Mouse (Mus musculus): ENCODE measurements around the gene Mesd. TPM values are rescaled to one million over a fixed set of nuclear protein-coding genes. Genes with fewer than 3 reads are reported as not detected.

Gene Mesd
- polyA plus RNA-seq, 1 experiment from 2014 or later, result 109 TPM

DNA sequence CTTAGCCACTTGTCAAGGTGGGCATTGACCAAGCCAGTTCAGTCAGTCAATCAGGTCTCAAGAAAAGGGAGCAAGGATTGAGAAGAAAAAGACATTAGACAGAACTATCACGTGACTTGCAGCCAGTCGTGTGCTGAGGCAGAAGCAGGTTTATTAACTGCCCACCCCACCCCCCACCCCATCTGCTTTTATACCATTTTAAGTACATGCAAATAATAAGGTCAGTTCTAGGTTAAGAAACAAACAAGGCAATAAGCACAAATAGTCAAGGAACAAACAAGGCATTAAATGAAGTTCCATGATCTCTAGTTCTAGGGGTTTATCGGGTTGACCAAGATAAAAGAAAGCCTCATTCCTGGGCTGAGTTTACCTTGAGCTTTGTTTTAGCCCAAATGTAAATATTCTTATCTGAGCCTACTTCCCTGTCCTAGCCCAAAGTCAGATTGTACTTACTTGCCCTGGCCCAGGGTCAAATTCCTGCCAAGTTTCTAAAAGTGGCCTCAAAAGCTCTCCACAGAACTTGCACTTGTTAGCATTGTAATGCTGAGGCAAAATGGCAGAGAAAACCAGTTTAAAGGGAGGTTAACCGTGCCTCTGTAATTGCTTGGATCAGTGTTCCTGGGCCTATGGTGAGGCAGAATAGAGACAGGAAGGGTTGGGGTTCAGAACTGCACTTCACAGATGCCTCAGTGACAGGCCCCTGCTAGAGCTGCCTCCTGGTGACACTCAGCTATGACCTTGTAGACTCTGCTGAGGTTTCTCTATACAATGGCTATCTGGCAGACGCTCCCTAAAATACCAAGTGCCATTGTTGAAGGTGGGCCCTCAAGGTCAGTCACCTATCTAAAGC, 18.3 kb downstream of the Mesd start:
- H3K4me3 ChIP-seq (replicated peaks; ENCODE audit: low read depth, low read length), result no peak overlapping the region
- no peak overlapping the region for H3K27ac ChIP-seq
- no peak for TF ChIP-seq CTCF (IDR thresholded peaks at IDR 0.05; ENCODE audit: low read depth)
- H3K27me3 ChIP-seq (ENCODE audit: insufficient read depth, low read length), result no peaks in the 10 kb centered on the region
- H3K4me2 ChIP-seq (ENCODE audit: low read length), result no peak overlapping the region
- no peak overlapping the region for H3K9ac ChIP-seq (ENCODE audit: low read depth, low read length)
- ATAC-seq (replicated peaks; ENCODE audit: low FRiP score, low read depth), result no peak
- peaks cover 27% of the 10 kb centered on the region for H3K36me3 ChIP-seq (ENCODE audit: insufficient read depth, low read length)
- no peaks in the 10 kb centered on the region for H3K4me1 ChIP-seq (replicated peaks; ENCODE audit: insufficient read depth, low read length)
- WGBS, result 78% methylated on average over 5 of the region's 5 CpGs
- DNase-seq (ENCODE audit: low spot score), result no peak
- H3K9me3 ChIP-seq (replicated peaks; ENCODE audit: low read length), result no peaks in the 10 kb centered on the region

DNA sequence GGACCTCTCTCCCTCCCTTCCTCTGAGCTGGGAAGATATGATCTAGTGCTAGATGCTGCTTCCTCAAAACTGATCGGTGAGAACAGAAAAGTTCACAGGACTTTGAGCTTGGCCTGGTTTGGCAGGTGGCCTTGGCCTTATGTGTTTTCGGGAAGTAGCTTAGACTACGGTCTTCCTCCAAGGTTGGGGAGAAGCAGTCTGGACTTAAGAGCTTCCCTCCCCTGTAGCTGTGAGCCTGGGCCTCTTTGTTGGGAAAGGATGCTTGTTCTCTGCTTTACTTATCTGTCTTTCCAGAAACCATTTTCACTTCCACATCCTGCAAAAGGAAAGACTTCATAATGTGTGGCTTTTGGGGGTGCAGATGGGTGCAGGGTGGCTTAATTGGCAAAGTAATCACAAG, 20.6 kb downstream of the Mesd start:
- DNase-seq (ENCODE audit: low spot score) (no peak), ATAC-seq (replicated peaks; ENCODE audit: low FRiP score, low read depth) (no peak)
- no peaks in the 10 kb centered on the region for H3K27me3 ChIP-seq (ENCODE audit: insufficient read depth, low read length)
- no peak overlapping the region for H3K4me3 ChIP-seq (replicated peaks; ENCODE audit: low read depth, low read length)
- WGBS, result 84% methylated on average over 3 of the region's 3 CpGs
- no peak overlapping the region for H3K9ac ChIP-seq (ENCODE audit: low read depth, low read length)
- peaks cover 4% of the 10 kb centered on the region; the same call in 1 of the 2 replicates for H3K36me3 ChIP-seq (ENCODE audit: insufficient read depth, low read length)
- H3K27ac ChIP-seq, result no peak overlapping the region
- H3K4me1 ChIP-seq (replicated peaks; ENCODE audit: insufficient read depth, low read length), result no peaks in the 10 kb centered on the region
- H3K9me3 ChIP-seq (replicated peaks; ENCODE audit: low read length), result no peaks in the 10 kb centered on the region
- TF ChIP-seq CTCF (IDR thresholded peaks at IDR 0.05; ENCODE audit: low read depth), result no peak
- H3K4me2 ChIP-seq (ENCODE audit: low read length), result no peak overlapping the region

DNA sequence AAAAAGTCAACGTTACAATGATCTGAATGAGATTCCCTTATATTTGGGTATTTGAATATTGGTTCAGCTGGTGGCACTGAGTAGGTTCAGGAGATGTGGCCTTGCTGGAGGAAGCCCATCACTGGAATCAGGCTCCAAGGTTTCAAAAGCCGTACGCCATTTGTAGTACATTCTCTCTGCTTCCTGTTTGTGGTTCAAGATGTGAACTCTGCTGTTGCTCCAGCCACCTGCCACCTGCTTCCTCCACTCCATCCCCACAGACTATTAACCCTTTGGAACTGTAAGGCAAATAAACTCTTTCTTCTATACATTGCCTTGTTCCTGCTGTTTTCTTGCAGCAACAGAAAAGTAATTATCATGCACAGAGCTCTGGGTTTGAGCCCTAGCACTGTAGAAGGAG, 27.6 kb downstream of the Mesd start:
- no peak overlapping the region for H3K4me3 ChIP-seq (replicated peaks; ENCODE audit: low read depth, low read length)
- no peak overlapping the region for H3K9ac ChIP-seq (ENCODE audit: low read depth, low read length)
- WGBS, result 73% methylated on average over 3 of the region's 3 CpGs
- no peaks in the 10 kb centered on the region for H3K9me3 ChIP-seq (replicated peaks; ENCODE audit: low read length)
- H3K36me3 ChIP-seq (ENCODE audit: insufficient read depth, low read length), result no peaks in the 10 kb centered on the region
- no peak overlapping the region for H3K27ac ChIP-seq
- DNase-seq (ENCODE audit: low spot score), result no peak
- no peak overlapping the region for H3K4me2 ChIP-seq (ENCODE audit: low read length)
- H3K27me3 ChIP-seq (ENCODE audit: insufficient read depth, low read length), result no peaks in the 10 kb centered on the region
- H3K4me1 ChIP-seq (replicated peaks; ENCODE audit: insufficient read depth, low read length), result no peaks in the 10 kb centered on the region
- ATAC-seq (replicated peaks; ENCODE audit: low FRiP score, low read depth), result no peak
- no peak for TF ChIP-seq CTCF (IDR thresholded peaks at IDR 0.05; ENCODE audit: low read depth)

DNA sequence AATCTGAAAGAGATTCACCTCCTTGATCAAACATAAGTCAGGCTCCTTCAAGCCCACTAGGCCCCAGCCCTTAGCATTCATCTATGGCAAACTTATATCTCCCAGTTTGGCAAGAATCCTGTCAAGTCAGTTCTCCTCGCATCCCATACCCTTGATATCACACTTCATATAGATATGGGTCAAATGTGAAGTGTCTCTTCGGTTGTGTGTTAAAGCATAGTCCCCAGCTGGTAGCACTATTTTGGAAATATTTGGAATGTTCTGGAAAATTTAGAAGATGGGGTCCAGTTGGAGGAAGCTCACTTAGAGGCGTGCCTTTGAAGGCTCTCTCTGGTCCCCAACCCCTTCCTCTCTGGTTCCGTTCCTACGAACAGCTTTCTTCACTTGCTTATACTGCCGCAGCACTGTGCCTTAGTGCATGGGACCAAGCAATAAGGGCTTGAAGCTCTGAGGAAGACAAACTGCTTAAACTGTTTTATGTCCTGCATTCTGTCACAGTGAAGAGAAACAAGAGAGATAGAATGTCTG, 29.2 kb downstream of the Mesd start:
- TF ChIP-seq CTCF (IDR thresholded peaks at IDR 0.05; ENCODE audit: low read depth), result no peak
- no peak overlapping the region for H3K9ac ChIP-seq (ENCODE audit: low read depth, low read length)
- no peaks in the 10 kb centered on the region for H3K27me3 ChIP-seq (ENCODE audit: insufficient read depth, low read length)
- no peak overlapping the region for H3K27ac ChIP-seq
- H3K9me3 ChIP-seq (replicated peaks; ENCODE audit: low read length), result no peaks in the 10 kb centered on the region
- no peak overlapping the region for H3K4me3 ChIP-seq (replicated peaks; ENCODE audit: low read depth, low read length)
- DNase-seq (ENCODE audit: low spot score) (no peak), ATAC-seq (replicated peaks; ENCODE audit: low FRiP score, low read depth) (no peak)
- 88% methylated on average over 6 of the region's 6 CpGs for WGBS
- no peak overlapping the region for H3K4me2 ChIP-seq (ENCODE audit: low read length)
- no peaks in the 10 kb centered on the region for H3K36me3 ChIP-seq (ENCODE audit: insufficient read depth, low read length)
- no peaks in the 10 kb centered on the region for H3K4me1 ChIP-seq (replicated peaks; ENCODE audit: insufficient read depth, low read length)

DNA sequence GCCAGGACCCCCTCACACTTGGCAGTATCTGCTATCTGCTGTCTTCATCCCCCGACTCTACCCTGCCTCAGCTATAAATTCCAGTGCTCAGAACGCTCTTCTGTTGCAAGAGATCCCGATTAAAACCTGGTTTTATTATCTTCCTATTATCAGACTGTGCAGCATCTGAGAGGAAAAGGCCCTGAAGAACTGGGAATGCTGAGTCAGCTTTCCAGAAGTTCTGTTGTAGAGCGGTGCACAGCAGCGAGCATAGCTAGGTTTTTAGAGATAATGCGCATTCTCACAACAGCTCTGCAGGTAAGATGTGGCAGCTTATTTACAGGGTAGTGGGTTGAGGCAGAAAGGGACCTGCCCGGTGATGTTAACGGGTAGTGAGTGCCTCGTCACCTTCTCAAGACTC, 29.7 kb downstream of the Mesd start:
- H3K4me2 ChIP-seq (ENCODE audit: low read length), result no peak overlapping the region
- H3K4me1 ChIP-seq (replicated peaks; ENCODE audit: insufficient read depth, low read length), result no peaks in the 10 kb centered on the region
- DNase-seq (ENCODE audit: low spot score), result no peak
- H3K9ac ChIP-seq (ENCODE audit: low read depth, low read length), result no peak overlapping the region
- no peak overlapping the region for H3K27ac ChIP-seq
- ATAC-seq (replicated peaks; ENCODE audit: low FRiP score, low read depth), result no peak
- TF ChIP-seq CTCF (IDR thresholded peaks at IDR 0.05; ENCODE audit: low read depth), result no peak
- no peaks in the 10 kb centered on the region for H3K36me3 ChIP-seq (ENCODE audit: insufficient read depth, low read length)
- 71% methylated on average over 9 of the region's 9 CpGs for WGBS
- no peaks in the 10 kb centered on the region for H3K9me3 ChIP-seq (replicated peaks; ENCODE audit: low read length)
- no peaks in the 10 kb centered on the region for H3K27me3 ChIP-seq (ENCODE audit: insufficient read depth, low read length)
- H3K4me3 ChIP-seq (replicated peaks; ENCODE audit: low read depth, low read length), result no peak overlapping the region

DNA sequence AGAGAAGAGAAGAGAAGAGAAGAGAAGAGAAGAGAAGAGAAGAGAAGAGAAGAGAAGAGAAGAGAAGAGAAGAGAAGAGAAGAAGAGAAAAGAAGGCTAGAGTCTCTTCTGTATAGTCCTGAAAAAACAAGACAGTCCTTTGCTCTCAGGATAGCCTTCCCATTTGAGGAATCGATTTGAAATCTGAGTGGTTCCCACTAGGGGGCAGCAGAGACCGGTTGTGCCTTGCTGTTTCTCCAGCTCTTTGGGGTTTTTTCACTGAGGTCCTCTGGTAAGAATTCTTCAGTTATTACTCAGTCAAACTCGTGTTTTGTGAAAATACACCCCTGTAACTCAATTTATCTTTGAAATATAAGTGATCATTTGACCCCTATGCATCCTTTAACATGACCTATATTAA, 30.3 kb downstream of the Mesd start:
- 0% methylated on average over 3 of the region's 3 CpGs for WGBS
- Histone ChIP-seq H3K4me1 (replicated peaks; ENCODE audit: insufficient read depth, low read length) (no peaks in the 10 kb centered on the region), H3K27me3 (ENCODE audit: insufficient read depth, low read length) (no peaks in the 10 kb centered on the region), H3K27ac (no peak overlapping the region), H3K4me2 (ENCODE audit: low read length) (no peak overlapping the region), H3K9me3 (replicated peaks; ENCODE audit: low read length) (no peaks in the 10 kb centered on the region), H3K4me3 (replicated peaks; ENCODE audit: low read depth, low read length) (no peak overlapping the region), H3K9ac (ENCODE audit: low read depth, low read length) (no peak overlapping the region), H3K36me3 (ENCODE audit: insufficient read depth, low read length) (no peaks in the 10 kb centered on the region)
- peak; percentile 92 for DNase-seq (ENCODE audit: low spot score)
- TF ChIP-seq CTCF (IDR thresholded peaks at IDR 0.05; ENCODE audit: low read depth), result peak; percentile 94
- no peak for ATAC-seq (replicated peaks; ENCODE audit: low FRiP score, low read depth)
